7 mouse cellular contexts compared by ENCODE assay signal in the genomic region with DNA sequence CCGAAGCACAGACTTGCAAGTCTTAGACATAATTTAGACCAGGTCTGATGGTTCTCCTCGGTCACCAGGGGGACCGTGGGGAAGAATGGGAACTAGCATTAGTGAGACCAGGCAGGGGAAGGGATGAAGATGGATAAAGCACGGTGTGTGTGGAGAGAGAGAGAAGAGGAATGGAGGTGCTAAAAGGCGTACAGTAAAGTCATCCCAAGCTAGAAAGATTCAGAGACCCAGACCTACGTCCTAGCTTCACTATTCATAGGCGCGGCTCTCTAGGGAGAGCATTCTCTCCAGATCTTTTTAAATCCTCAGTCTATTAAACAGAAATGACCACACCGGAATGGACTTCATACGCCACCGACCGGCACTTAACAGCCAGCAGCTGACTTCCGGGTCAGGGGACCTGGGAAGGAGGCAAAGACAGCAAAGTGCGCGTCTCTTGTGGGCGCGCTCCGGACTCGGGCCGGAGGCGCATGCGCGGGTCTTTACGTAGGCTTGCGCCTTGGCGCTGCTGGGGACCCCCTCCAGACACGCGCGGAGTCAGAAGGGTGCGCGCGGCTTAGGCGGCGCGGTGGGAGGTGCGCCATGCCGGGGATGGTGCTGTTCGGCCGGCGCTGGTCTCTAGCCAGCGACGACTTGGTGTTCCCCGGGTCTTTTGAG. TPM values are rescaled to one million over a fixed set of nuclear protein-coding genes. Genes with fewer than 3 reads are reported as not detected.
A peak's percentile ranks its signal among the peaks of the same experiment; 100 is the strongest.
DNase-seq lines count a peak whose midpoint lies in the region; ATAC-seq lines count a peak whose summit lies in the region.

A gene (plus strand): TSS at position 485 of the 657 bp plus-strand sequence.

- H3K36me3 ChIP-seq in intestine, embryonic 15.5 days: no peaks in the 10 kb centered on the region
- peaks cover 28% of the 10 kb centered on the region for H3K36me3 ChIP-seq in midbrain, embryonic 10.5 days

- ATAC-seq in intestine, embryonic 15.5 days: peak; percentile 98

- peak within 1 kb of the TSS; percentile 72 for H3K9ac ChIP-seq in intestine, embryonic 15.5 days

- intact Hi-C loops in gastrocnemius, postnatal 36 days (cut with DNase I): no loop called here
- intact Hi-C loops in left cerebral cortex, postnatal 25 days (cut with DNase I): no loop called here

- H3K27ac ChIP-seq in intestine, embryonic 15.5 days: no peak within 1 kb of the TSS
- H3K27ac ChIP-seq in midbrain, embryonic 10.5 days (replicated peaks): peak within 1 kb of the TSS; percentile 86

- no peaks in the 10 kb centered on the region for H3K4me1 ChIP-seq in intestine, embryonic 15.5 days (replicated peaks)
- H3K4me1 ChIP-seq in midbrain, embryonic 10.5 days: peaks cover 24% of the 10 kb centered on the region

- H3K27me3 ChIP-seq in intestine, embryonic 15.5 days (replicated peaks): no peaks in the 10 kb centered on the region
- H3K27me3 ChIP-seq in midbrain, embryonic 10.5 days (ENCODE audit: low read depth, poor library complexity, severe bottlenecking): peaks cover 10% of the 10 kb centered on the region; the same call in 1 of the 2 replicates

- H3K9me3 ChIP-seq in intestine, embryonic 15.5 days: no peaks in the 10 kb centered on the region
- H3K9me3 ChIP-seq in midbrain, embryonic 10.5 days (replicated peaks): no peaks in the 10 kb centered on the region

- 3% methylated on average over 43 of the region's 43 CpGs for WGBS in intestine, embryonic 15.5 days
- 3% methylated on average over 43 of the region's 43 CpGs for WGBS in midbrain, embryonic 10.5 days

- H3K4me3 ChIP-seq in intestine, embryonic 15.5 days (replicated peaks): peak within 1 kb of the TSS; percentile 67
- peak within 1 kb of the TSS; percentile 82 for H3K4me3 ChIP-seq in midbrain, embryonic 10.5 days

- peak; percentile 85 to 88 for DNase-seq in adrenal gland, adult 18-20 months (ENCODE audit: low spot score in 2 of 2)
- peak; percentile 97 for DNase-seq in embryo, embryonic 11 days
- peak; percentile 79 to 81 for DNase-seq in gastrocnemius, postnatal 36 days
- peak; percentile 92 for DNase-seq in left cerebral cortex, postnatal 25 days (ENCODE audit: low spot score in 2 of 2)
- DNase-seq in midbrain, embryonic 10.5 days (ENCODE audit: low spot score): peak; percentile 88
- peak; percentile 92 for DNase-seq in right cerebral cortex, postnatal 4 days

- H3K4me2 ChIP-seq in intestine, embryonic 15.5 days (replicated peaks): peak within 1 kb of the TSS; percentile 90

RNA-seq across cellular contexts. Expression of the gene that starts here (rescaled TPM):
- 10 to 100 TPM; 14.8 to 18.6 TPM for total RNA-seq in adrenal gland, adult 18-20 months (2021)
- total RNA-seq in gastrocnemius, postnatal 36 days (2021): 1 to 10 TPM; 6.9 to 7.3 TPM
- 11.1 and 13.1 TPM in 2 replicates for polyA plus RNA-seq in intestine, embryonic 15.5 days (2015; fragmentation: Nextera tagmentation; extraction: Ambion mirVana)
- total RNA-seq in left cerebral cortex, postnatal 25 days (2021): 10 to 100 TPM; 26.4 to 32.7 TPM
- polyA plus RNA-seq in midbrain, embryonic 10.5 days (2016; fragmentation: Nextera tagmentation; extraction: Ambion mirVana): 15.0 and 15.2 TPM in 2 replicates
